Mouse (Mus musculus): Measurements from ENCODE around the gene Ube2cbp. TPM values are rescaled to one million over a fixed set of nuclear protein-coding genes. Genes with fewer than 3 reads are reported as not detected.

The Ube2cbp gene
- polyA plus RNA-seq, 1 experiment from 2014 or later, result 7.4 TPM

DNA sequence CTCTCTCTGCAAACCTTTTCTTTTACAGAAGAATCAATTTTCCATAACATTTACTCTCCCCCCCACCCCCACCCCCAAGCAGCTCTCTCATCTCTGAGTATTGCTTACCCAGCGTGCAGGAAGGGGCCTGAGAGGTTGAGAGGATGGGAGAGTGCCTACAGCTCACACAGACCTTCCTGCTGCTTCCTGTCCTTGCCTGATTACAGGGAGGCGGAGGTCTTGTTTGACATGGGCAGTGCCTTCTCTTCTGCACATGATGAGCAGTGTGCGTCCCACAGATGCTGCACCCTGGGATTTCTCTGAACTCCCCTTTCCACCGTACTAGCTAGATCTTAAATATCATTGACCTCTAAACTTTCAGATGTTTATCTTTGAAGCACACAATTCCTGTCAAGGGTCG, 182.2 kb downstream of the Ube2cbp start:
- no peaks in the 10 kb centered on the region for H3K27me3 ChIP-seq (replicated peaks; ENCODE audit: control insufficient read depth, insufficient read depth, low read length)
- H3K4me3 ChIP-seq (ENCODE audit: low read length), result no peak overlapping the region
- WGBS, result 75% methylated on average over 5 of the region's 5 CpGs
- H3K9me3 ChIP-seq (ENCODE audit: control insufficient read depth, low read length), result peaks cover 3% of the 10 kb centered on the region
- 0 out of 2 replicates have a peak, but pooled peaks cover 3% of the 10 kb centered on the region for H3K4me1 ChIP-seq (ENCODE audit: control insufficient read depth, insufficient read depth, low read depth, low read length)
- no peak overlapping the region for H3K27ac ChIP-seq (ENCODE audit: low read depth, low read length)
- H3K36me3 ChIP-seq (ENCODE audit: control insufficient read depth, insufficient read depth, low read length), result no peaks in the 10 kb centered on the region
- H3K4me2 ChIP-seq (ENCODE audit: low read length), result no peak overlapping the region
- ATAC-seq, result no peak
- H3K9ac ChIP-seq (ENCODE audit: low read depth, low read length), result no peak overlapping the region

DNA sequence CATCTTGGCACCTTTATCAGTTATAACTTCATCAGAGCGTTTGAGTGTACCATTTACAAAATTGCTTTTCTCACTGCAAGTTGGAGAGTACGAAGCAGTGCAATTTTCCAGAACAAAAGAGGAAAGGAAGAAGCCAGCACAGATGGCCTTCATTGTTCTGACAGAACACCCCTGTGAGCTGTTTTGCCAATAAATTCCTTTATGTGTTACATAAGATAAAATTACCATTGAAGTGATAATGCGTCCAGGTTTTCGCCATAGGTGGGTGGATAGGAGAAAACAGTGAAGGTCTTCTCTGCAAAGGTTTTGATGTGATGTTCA, 183.6 kb downstream of the Ube2cbp start:
- H3K4me3 ChIP-seq (ENCODE audit: low read length), result no peak overlapping the region
- WGBS, result 54% methylated on average over 4 of the region's 4 CpGs
- H3K36me3 ChIP-seq (ENCODE audit: control insufficient read depth, insufficient read depth, low read length), result no peaks in the 10 kb centered on the region

DNA sequence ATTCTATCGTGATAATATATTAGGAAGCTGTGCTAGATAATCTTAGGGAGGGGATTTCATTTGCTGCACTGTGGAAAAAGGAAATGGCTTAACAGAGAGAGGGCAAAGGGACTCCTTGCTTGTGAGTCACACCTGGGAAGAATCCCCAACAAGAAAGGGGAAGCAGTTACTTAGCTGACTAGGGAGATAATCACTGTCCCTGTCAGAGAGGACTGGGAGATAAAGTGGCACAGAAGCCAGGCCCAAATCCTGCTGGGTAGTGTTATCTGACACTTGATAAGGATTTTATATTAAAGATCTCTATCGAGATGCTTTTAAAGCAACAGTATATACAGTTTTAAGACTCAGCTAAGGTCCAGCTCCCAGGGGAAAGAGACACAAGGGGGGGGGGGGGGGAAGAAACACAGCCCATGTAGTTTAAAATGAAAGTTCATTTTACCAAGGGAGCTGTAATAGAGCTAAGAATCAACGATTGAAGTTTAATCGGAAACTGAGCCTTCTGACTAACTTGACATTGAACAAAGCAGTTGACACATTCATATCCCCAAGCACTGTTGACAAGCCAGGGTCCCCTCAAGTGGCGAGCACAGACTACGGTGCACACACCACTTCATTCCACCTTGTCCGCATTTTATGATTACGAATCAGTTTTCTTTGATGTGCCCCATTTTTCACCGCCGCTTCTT, 184.1 kb downstream of the Ube2cbp start:
- WGBS, result 75% methylated on average over 10 of the region's 10 CpGs
- no peak overlapping the region for H3K9ac ChIP-seq (ENCODE audit: low read depth, low read length)
- H3K4me2 ChIP-seq (ENCODE audit: low read length), result no peak overlapping the region
- peaks cover 3% of the 10 kb centered on the region for H3K9me3 ChIP-seq (ENCODE audit: control insufficient read depth, low read length)
- no peak overlapping the region for H3K4me3 ChIP-seq (ENCODE audit: low read length)
- H3K4me1 ChIP-seq (ENCODE audit: control insufficient read depth, insufficient read depth, low read depth, low read length), result no peaks in the 10 kb centered on the region
- no peak for ATAC-seq
- no peak overlapping the region for H3K27ac ChIP-seq (ENCODE audit: low read depth, low read length)
- no peaks in the 10 kb centered on the region for H3K27me3 ChIP-seq (replicated peaks; ENCODE audit: control insufficient read depth, insufficient read depth, low read length)
- no peaks in the 10 kb centered on the region for H3K36me3 ChIP-seq (ENCODE audit: control insufficient read depth, insufficient read depth, low read length)

More for the DNA sequence above, 183.6 kb downstream of the Ube2cbp start:
- Histone ChIP-seq H3K27me3 (replicated peaks; ENCODE audit: control insufficient read depth, insufficient read depth, low read length) (no peaks in the 10 kb centered on the region), H3K4me2 (ENCODE audit: low read length) (no peak overlapping the region), H3K9ac (ENCODE audit: low read depth, low read length) (no peak overlapping the region), H3K9me3 (ENCODE audit: control insufficient read depth, low read length) (peaks cover 3% of the 10 kb centered on the region), H3K4me1 (ENCODE audit: control insufficient read depth, insufficient read depth, low read depth, low read length) (no peaks in the 10 kb centered on the region), H3K27ac (ENCODE audit: low read depth, low read length) (no peak overlapping the region)
- ATAC-seq, result no peak

DNA sequence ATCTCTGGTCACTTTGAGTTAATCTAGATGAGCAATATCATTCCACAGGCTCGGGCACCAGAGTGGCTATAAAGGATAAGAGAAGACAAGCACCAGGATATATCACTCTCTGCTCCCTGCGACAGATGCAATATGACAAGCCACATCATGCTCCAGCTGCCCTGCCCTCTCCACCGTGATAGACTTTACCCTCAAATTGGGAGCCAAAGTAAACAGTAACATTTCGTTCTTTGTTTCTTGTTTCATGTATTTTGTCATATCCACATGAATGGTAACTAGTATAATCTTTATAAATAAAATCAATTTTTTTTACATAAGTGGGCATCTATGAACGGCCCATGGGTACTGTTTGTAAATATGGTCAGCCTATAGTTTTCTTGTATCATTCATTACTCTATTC, 195.2 kb downstream of the Ube2cbp start:
- Histone ChIP-seq H3K4me2 (ENCODE audit: low read length) (no peak overlapping the region), H3K27ac (ENCODE audit: low read depth, low read length) (no peak overlapping the region), H3K27me3 (replicated peaks; ENCODE audit: control insufficient read depth, insufficient read depth, low read length) (no peaks in the 10 kb centered on the region), H3K4me3 (ENCODE audit: low read length) (no peak overlapping the region), H3K36me3 (ENCODE audit: control insufficient read depth, insufficient read depth, low read length) (no peaks in the 10 kb centered on the region), H3K9ac (ENCODE audit: low read depth, low read length) (no peak overlapping the region), H3K4me1 (ENCODE audit: control insufficient read depth, insufficient read depth, low read depth, low read length) (no peaks in the 10 kb centered on the region; the same call in 1 of the 2 replicates), H3K9me3 (ENCODE audit: control insufficient read depth, low read length) (no peaks in the 10 kb centered on the region)
- 89% methylated on average over 5 of the region's 5 CpGs for WGBS
- no peak for ATAC-seq

DNA sequence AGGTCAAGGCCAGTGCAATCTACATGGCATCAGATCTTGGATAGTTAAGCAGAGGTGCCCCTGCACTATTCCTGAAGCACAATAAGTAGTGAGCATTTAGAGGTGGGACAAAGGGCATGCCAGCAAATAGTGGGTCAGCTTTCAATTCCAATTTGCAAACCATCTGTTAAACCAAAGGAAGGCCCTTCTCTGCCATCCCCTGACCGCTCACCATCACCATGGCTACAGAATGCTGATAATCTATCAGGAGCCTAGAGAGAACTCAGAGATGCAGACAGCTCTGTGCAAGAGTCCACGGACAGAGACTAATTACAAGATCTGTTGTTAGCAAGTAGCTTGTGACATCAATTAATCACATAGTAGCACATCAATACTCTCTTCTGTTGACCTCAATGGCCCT, 198.1 kb downstream of the Ube2cbp start:
- Histone ChIP-seq H3K4me1 (ENCODE audit: control insufficient read depth, insufficient read depth, low read depth, low read length) (no peaks in the 10 kb centered on the region; the same call in 1 of the 2 replicates), H3K9me3 (ENCODE audit: control insufficient read depth, low read length) (no peaks in the 10 kb centered on the region), H3K4me3 (ENCODE audit: low read length) (no peak overlapping the region), H3K27ac (ENCODE audit: low read depth, low read length) (no peak overlapping the region), H3K36me3 (ENCODE audit: control insufficient read depth, insufficient read depth, low read length) (no peaks in the 10 kb centered on the region), H3K9ac (ENCODE audit: low read depth, low read length) (no peak overlapping the region), H3K4me2 (ENCODE audit: low read length) (no peak overlapping the region), H3K27me3 (replicated peaks; ENCODE audit: control insufficient read depth, insufficient read depth, low read length) (no peaks in the 10 kb centered on the region)
- WGBS, result 20% methylated on average over 2 of the region's 2 CpGs
- peak; percentile 56; the same call in 1 of the 2 replicates for ATAC-seq

Other genes starting within 250 kb of the Ube2cbp start
- 28.7 and 30.5 TPM in 2 replicates for gene Dop1a, start 2.2 kb upstream of the Ube2cbp start, polyA plus RNA-seq (2015; fragmentation: Nextera tagmentation; extraction: Ambion mirVana)
- gene Pgm3, start 106.9 kb upstream of the Ube2cbp start, polyA plus RNA-seq (2015; fragmentation: Nextera tagmentation; extraction: Ambion mirVana), result 36.1 and 39.8 TPM in 2 replicates
- 37.2 and 48.9 TPM in 2 replicates for gene Rwdd2a, start 107.0 kb upstream of the Ube2cbp start, polyA plus RNA-seq (2015; fragmentation: Nextera tagmentation; extraction: Ambion mirVana)
- 40.8 and 55.5 TPM in 2 replicates for gene Me1, start 231.0 kb upstream of the Ube2cbp start, polyA plus RNA-seq (2015; fragmentation: Nextera tagmentation; extraction: Ambion mirVana)